Mouse (Mus musculus) mammary gland, adult 2 months (tissue): ENCODE data around the gene Acaa1a. TPM values are rescaled to one million over a fixed set of nuclear protein-coding genes. Genes with fewer than 3 reads are reported as not detected.

Experiments used
- polyA plus RNA-seq: library from polyadenylated mRNA; depleted of rRNA; stranded (reverse); fragments of >200 nt; gene quantifications from 2 replicates; pipeline ENCODE4 v1.2.3, GENCODE M21; 2012; ENCODE audit warnings: low replicate concordance; rRNA removed

Acaa1a gene
- 183 and 415 TPM in 2 replicates for polyA plus RNA-seq

DNA sequence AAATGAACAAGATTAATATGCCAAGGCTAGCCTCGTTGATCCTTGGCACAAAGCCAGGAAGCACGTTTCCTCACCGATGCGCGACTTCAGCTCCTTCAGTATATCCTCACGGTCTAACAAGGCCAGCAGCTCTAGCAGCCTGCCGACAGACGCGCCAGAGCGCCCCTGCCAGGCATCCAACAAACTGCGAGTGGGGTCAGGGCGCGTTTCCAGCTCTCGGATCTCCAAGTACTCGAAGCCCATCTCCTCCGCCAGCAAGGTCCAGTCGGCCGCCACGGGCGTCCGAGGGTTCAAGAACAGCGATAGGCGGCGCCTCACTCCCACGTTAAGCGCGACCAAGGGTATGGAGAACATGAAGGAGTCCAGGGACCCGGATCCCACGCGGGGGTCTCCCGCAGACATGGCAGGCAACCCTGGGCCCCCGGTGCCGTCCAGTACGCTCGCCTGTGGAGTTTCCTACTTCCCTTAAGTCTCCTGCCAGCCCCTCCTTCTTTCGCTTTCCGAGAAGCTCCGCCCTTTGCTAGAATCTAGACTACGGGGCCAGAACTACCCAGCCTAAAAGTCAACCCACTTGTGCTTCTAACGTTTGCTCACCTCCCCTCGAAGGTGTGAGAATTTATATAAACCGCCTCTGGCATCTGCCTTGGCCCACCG, at the start of gene Acaa1a:
Acaa1a (plus strand) TSS at position 119 of the 654 bp plus-strand sequence.

DNA sequence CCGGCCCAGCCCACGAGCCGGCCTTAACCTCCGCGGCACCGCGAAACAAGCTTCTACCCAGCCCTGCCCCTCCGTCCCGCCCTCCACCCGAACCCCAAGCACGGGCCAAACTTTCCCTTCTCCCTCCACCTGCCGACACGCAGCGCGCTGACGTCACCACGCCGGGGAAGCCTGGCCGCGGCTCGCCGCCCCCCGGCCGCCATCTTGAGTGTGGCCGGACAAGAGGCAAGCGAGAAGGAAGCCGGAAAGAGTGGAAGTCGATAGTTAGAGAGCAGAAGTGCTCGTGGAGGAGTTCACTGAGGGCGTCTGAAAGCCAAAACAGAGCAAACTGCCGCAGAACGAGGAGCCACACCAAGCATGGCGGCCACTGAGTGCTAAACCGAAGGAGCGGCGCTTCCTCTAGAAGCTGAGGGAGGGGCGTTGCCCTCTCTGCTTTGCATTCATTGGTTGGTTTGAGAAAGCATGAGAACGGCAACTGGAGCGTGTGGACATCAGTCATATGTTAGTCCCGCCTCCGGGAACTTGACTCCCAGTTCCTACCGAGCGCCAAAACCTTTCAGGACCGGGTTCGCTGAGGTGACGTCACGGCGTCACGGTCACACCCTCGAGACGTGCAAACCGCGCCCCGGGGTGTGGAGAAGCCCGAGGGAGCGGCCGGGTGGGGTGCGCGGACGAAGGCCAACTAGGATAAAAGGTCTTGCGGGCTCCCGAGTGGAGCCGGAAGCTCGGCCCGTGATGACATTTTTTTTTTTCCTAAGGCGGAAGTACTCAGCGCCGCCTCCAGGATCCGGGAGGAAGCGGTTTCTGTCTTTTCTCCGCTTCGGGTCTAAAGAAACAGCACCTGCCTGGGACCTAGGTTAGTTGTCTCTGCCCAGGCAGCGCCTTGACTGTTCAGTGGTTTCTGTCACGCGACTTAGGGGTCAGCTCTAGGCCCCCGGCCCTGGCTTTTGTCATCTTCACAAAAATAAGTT, 16.9 kb upstream of the Acaa1a start, which contains the start of gene Oxsr1:
Oxsr1 (minus strand) TSS at position 139 of the 971 bp plus-strand sequence.

DNA sequence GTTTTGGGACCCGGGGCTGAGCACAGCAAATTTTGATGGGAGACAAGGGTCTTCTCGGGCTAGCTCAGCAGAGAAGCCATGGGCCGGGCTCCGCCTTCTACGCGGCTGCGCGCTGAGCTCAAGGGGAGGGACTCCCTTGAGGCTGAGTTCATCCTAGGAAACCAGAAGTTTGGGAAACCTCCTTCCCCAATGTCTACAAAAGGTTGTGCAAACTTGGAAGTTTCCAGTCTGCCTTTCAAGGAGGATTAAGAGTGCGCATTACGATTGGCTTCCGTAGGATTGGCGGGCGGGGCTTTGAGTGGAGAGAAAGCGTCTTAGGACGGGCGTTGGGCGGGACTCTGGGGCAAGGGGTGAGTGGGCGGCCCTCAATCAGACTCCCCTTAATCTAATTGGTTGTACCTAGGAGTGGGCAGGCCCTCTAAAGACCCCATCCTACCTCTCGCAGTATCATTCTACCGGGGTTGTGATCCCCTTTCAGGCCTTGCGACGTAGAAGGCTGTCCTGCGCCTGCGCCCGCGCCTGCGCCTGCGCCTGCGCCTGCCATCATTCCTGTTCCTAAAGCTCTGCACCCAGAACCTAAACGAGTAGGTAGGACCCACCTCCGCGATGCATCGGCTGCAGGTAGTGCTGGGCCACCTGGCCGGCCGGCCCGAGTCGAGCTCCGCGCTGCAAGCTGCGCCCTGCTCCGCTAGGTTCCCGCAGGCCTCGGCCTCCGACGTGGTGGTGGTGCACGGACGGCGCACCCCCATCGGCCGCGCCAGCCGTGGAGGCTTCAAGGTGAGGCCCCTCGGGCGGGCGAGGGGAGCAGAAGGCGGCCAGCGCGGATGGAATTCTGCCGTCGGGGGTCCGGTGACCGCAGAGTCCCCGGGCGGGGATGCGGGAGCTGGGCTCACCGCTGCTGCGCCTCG, 1.7 kb downstream of the Acaa1a start, which contains the start of gene Myd88:
Myd88 (minus strand) TSS at position 503 of the 908 bp plus-strand sequence.

DNA sequence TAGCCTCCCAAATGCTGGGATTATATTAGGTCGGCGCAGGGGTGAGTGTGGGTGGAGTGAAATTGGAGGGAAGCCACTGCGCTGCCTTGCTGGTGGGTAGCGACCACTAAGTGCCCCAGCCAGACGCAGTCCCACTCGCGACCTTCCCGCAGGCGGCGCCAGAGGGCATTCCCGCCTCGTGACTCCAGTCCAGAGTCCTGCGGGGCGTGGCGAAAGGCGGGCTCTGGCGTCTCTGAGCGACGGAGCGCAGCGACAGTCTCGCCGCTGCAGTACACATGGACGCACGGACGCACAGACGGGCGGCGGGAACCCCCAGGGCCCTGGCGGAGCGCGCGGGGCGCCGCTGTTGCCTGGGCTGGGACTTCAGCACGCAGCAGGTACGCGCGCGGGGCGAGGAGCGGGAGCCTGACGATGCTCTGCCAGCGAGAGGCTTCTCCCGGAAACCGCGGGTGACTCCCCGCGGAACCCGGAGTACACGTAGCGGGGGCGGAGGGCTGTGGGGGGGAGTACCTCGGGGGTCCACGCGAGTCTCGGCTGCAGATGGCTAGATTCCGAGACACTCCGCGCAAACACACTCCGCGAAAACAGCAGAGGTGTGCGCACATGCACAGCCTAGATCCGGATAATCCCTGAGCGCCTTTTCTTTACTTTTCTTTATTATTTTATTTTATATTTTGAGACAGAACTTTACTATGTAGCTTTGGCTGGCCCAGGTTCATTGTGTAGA, 18.0 kb downstream of the Acaa1a start, which contains the start of gene Xylb:
Xylb (plus strand) TSS at position 51 of the 727 bp plus-strand sequence.

DNA sequence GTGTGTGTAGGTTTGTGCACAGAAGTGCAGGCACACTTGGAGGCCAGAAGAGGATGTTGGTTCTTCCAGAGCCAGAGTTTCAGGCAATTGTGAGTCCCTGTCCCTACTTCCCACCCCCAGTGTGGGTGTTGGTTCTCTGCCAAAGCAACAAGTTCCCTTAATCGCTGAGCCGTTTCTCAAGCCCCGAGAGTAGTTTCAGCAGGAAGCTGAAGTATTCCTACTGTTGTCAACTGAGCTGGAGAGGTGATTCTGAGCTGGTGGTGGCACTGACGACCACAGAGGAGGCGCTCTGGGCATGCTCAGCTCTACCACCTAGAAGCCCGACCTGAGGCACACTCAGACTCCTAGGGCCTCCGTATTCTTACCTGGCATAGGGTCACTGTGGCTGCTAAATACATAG, 25.8 kb downstream of the Acaa1a start, which contains the start of gene Slc22a14:
Slc22a14 (minus strand) TSS at position 270 of the 400 bp plus-strand sequence.

Other genes with a start within 250 kb of the Acaa1a start
- 36.8 TPM in 2 replicates for gene Plcd1, start 246.2 kb upstream of the Acaa1a start, polyA plus RNA-seq
- gene Dlec1, start 237.2 kb upstream of the Acaa1a start, polyA plus RNA-seq = 1.5 and 1.9 TPM in 2 replicates
- gene Acaa1b, start 182.6 kb upstream of the Acaa1a start, polyA plus RNA-seq = 31.3 and 61.6 TPM in 2 replicates
- gene Gm47289, start 180.5 kb upstream of the Acaa1a start, polyA plus RNA-seq = not detected in 2 replicates
- gene Slc22a13, start 130.6 kb upstream of the Acaa1a start, polyA plus RNA-seq = not detected in 2 replicates
- 11.3 and 24.0 TPM in 2 replicates for gene Oxsr1, start 17.2 kb upstream of the Acaa1a start, polyA plus RNA-seq
- gene Myd88, start 1.7 kb downstream of the Acaa1a start, polyA plus RNA-seq = 31.1 and 32.8 TPM in 2 replicates
- gene Xylb, start 17.7 kb downstream of the Acaa1a start, polyA plus RNA-seq = 1.5 and 2.2 TPM in 2 replicates
- gene Slc22a14, start 25.9 kb downstream of the Acaa1a start, polyA plus RNA-seq = 0.37 and 0.47 TPM in 2 replicates
- 4.4 and 5.0 TPM in 2 replicates for gene Acvr2b, start 62.4 kb downstream of the Acaa1a start, polyA plus RNA-seq
- gene Exog, start 105.3 kb downstream of the Acaa1a start, polyA plus RNA-seq = 2.3 and 4.7 TPM in 2 replicates
- gene Scn5a, start 239.3 kb downstream of the Acaa1a start, polyA plus RNA-seq = 2.9 and 3.8 TPM in 2 replicates